Mouse (Mus musculus): ENCODE results near the gene Auts2. TPM values are rescaled to one million over a fixed set of nuclear protein-coding genes. Genes with fewer than 3 reads are reported as not detected.

The Auts2 gene
- polyA plus RNA-seq, 1 experiment from 2014 or later: 7.5 TPM

DNA sequence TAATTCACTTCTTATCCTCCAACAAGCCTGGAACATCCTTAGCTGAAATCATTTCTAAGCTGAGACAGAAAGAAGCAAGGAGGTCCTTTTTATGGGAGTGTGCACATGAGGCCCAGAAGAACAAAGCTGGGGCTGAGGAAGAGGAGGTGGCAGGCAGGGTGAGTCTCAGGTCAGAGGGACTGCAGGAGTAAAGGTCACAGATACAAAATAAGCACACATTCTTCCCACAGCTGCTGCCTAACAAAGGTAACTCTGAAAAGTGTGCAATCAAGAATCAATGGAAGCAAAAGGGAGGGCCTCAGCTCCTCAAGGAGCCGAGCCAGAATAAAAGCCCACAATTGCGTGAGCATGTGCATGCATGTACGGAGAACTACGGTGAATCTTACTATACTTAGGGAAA is 51.6 kb downstream of the Auts2 start:
- TF ChIP-seq CTCF (IDR thresholded peaks at IDR 0.05; ENCODE audit: low read depth): no peak
- WGBS: 57% methylated on average over 4 of the region's 4 CpGs
- Histone ChIP-seq H3K27me3 (ENCODE audit: insufficient read depth, low read length) (no peaks in the 10 kb centered on the region), H3K4me3 (replicated peaks; ENCODE audit: low read depth, low read length) (no peak overlapping the region), H3K9ac (ENCODE audit: low read depth, low read length) (no peak overlapping the region), H3K4me2 (ENCODE audit: low read length) (no peak overlapping the region), H3K27ac (no peak overlapping the region), H3K9me3 (replicated peaks; ENCODE audit: low read length) (no peaks in the 10 kb centered on the region), H3K4me1 (replicated peaks; ENCODE audit: insufficient read depth, low read length) (peaks cover 14% of the 10 kb centered on the region), H3K36me3 (ENCODE audit: insufficient read depth, low read length) (no peaks in the 10 kb centered on the region)
- no peak for DNase-seq (ENCODE audit: low spot score)
- no peak for ATAC-seq (replicated peaks; ENCODE audit: low FRiP score, low read depth)

DNA sequence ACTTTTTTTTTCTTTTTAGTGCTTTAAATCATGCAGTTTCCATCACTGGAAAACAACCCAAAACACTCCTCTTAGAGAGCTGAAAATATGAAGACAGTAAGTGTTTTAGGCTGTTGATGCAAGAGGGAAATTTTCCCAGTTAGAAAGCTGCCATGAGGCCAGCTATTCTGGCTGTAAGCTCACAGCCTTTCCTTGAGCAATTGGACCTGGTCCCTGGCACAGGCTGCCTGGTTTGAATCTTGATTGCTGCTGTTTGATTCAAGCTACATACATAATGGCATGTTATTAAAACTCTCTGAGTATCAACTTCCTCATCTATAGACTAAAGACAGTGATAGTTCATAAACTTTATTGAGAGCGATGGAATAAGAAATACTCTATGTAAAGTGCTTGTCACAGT is 52.8 kb downstream of the Auts2 start:
- no peak for ATAC-seq (replicated peaks; ENCODE audit: low FRiP score, low read depth)
- DNase-seq (ENCODE audit: low spot score): no peak
- TF ChIP-seq CTCF (IDR thresholded peaks at IDR 0.05; ENCODE audit: low read depth): no peak
- H3K9me3 ChIP-seq (replicated peaks; ENCODE audit: low read length): no peaks in the 10 kb centered on the region
- no peaks in the 10 kb centered on the region for H3K27me3 ChIP-seq (ENCODE audit: insufficient read depth, low read length)
- no peak overlapping the region for H3K9ac ChIP-seq (ENCODE audit: low read depth, low read length)
- H3K4me3 ChIP-seq (replicated peaks; ENCODE audit: low read depth, low read length): no peak overlapping the region
- H3K4me2 ChIP-seq (ENCODE audit: low read length): no peak overlapping the region
- H3K36me3 ChIP-seq (ENCODE audit: insufficient read depth, low read length): no peaks in the 10 kb centered on the region
- 85% methylated on average over 1 of the region's 1 CpGs for WGBS
- H3K27ac ChIP-seq: no peak overlapping the region
- peaks cover 14% of the 10 kb centered on the region for H3K4me1 ChIP-seq (replicated peaks; ENCODE audit: insufficient read depth, low read length)

DNA sequence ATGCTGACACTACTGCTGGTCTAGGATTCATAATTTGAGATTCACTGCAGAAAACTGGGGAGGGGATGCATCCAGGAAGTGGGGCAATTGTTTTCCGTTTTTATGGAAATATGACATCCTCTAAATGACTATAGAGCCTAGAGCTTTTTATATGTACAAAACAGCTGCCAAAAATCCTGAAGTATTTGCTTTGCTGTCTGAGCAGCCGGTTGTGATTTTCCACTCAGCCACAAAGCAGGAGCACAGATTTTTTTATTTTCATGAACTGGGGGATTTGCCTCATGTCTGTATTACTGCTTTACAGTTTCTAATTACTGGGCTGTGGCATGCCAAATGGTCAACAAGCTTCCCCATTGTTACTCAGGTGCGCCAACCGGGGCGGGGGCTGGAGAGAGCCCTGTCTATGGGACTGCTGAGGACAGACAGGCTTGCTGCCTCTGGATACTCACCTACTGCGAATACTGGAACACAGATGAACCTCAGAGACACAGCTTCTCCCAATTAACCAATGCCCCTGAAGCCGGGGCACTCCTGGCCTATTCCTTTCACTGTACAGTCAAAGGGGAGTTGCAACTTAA is 53.3 kb downstream of the Auts2 start:
- no peak overlapping the region for H3K27ac ChIP-seq
- no peak overlapping the region for H3K9ac ChIP-seq (ENCODE audit: low read depth, low read length)
- TF ChIP-seq CTCF (IDR thresholded peaks at IDR 0.05; ENCODE audit: low read depth): no peak
- H3K4me1 ChIP-seq (replicated peaks; ENCODE audit: insufficient read depth, low read length): peaks cover 14% of the 10 kb centered on the region
- WGBS: 65% methylated on average over 7 of the region's 7 CpGs
- H3K27me3 ChIP-seq (ENCODE audit: insufficient read depth, low read length): no peaks in the 10 kb centered on the region
- DNase-seq (ENCODE audit: low spot score) (peak; percentile 76), ATAC-seq (replicated peaks; ENCODE audit: low FRiP score, low read depth) (no peak)
- no peaks in the 10 kb centered on the region for H3K36me3 ChIP-seq (ENCODE audit: insufficient read depth, low read length)
- H3K9me3 ChIP-seq (replicated peaks; ENCODE audit: low read length): no peaks in the 10 kb centered on the region
- H3K4me3 ChIP-seq (replicated peaks; ENCODE audit: low read depth, low read length): no peak overlapping the region
- no peak overlapping the region for H3K4me2 ChIP-seq (ENCODE audit: low read length)

DNA sequence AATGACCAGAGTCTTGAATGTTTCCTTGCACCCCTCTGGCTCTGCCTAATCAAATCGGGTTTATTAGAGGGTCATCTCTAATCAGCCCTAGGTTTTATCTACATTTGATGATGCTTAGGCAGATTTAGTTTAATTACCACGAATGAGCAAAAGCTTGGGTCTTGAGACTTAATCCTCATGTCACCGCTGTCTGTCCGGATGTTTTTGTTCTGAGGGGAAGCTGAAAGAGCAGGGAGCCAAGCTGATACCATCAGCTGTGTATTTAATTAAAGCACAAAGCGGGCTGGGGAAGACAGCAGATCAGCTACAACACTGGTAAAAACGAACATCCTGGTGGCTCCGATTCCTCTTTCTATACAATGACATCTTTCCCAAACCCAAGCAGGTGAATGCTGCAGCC is 56.3 kb downstream of the Auts2 start:
- no peaks in the 10 kb centered on the region for H3K27me3 ChIP-seq (ENCODE audit: insufficient read depth, low read length)
- H3K9ac ChIP-seq (ENCODE audit: low read depth, low read length): no peak overlapping the region
- ATAC-seq (replicated peaks; ENCODE audit: low FRiP score, low read depth) (no peak), DNase-seq (ENCODE audit: low spot score) (no peak)
- no peak for TF ChIP-seq CTCF (IDR thresholded peaks at IDR 0.05; ENCODE audit: low read depth)
- no peak overlapping the region for H3K4me3 ChIP-seq (replicated peaks; ENCODE audit: low read depth, low read length)
- no peaks in the 10 kb centered on the region for H3K36me3 ChIP-seq (ENCODE audit: insufficient read depth, low read length)
- H3K4me2 ChIP-seq (ENCODE audit: low read length): no peak overlapping the region
- no peak overlapping the region for H3K27ac ChIP-seq
- peaks cover 14% of the 10 kb centered on the region for H3K4me1 ChIP-seq (replicated peaks; ENCODE audit: insufficient read depth, low read length)
- 57% methylated on average over 7 of the region's 7 CpGs for WGBS
- no peaks in the 10 kb centered on the region for H3K9me3 ChIP-seq (replicated peaks; ENCODE audit: low read length)

DNA sequence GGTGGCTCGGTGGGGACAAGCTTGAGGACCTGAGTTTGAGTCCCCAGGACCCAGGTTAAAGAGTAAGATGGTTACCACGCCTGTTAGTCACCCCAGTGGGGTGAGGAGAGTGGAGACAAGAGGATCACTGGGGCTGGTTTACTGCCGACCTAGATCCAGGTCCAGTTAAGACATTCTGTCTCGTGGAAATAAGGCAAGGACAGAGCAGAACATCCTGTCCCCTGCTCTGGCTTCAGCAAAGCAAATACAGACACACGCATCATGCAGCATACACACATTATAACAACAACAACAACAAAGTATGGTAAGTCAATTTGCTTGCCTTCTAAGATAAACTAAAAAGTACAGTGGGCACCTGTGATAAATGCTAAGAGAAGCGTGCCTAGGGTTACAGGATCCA is 57.1 kb downstream of the Auts2 start:
- TF ChIP-seq CTCF (IDR thresholded peaks at IDR 0.05; ENCODE audit: low read depth): no peak
- no peaks in the 10 kb centered on the region for H3K9me3 ChIP-seq (replicated peaks; ENCODE audit: low read length)
- DNase-seq (ENCODE audit: low spot score) (no peak), ATAC-seq (replicated peaks; ENCODE audit: low FRiP score, low read depth) (no peak)
- WGBS: 82% methylated on average over 6 of the region's 6 CpGs
- no peak overlapping the region for H3K9ac ChIP-seq (ENCODE audit: low read depth, low read length)
- H3K27me3 ChIP-seq (ENCODE audit: insufficient read depth, low read length): no peaks in the 10 kb centered on the region
- H3K27ac ChIP-seq: no peak overlapping the region
- H3K4me2 ChIP-seq (ENCODE audit: low read length): no peak overlapping the region
- H3K4me3 ChIP-seq (replicated peaks; ENCODE audit: low read depth, low read length): no peak overlapping the region
- peaks cover 14% of the 10 kb centered on the region for H3K4me1 ChIP-seq (replicated peaks; ENCODE audit: insufficient read depth, low read length)
- H3K36me3 ChIP-seq (ENCODE audit: insufficient read depth, low read length): no peaks in the 10 kb centered on the region

DNA sequence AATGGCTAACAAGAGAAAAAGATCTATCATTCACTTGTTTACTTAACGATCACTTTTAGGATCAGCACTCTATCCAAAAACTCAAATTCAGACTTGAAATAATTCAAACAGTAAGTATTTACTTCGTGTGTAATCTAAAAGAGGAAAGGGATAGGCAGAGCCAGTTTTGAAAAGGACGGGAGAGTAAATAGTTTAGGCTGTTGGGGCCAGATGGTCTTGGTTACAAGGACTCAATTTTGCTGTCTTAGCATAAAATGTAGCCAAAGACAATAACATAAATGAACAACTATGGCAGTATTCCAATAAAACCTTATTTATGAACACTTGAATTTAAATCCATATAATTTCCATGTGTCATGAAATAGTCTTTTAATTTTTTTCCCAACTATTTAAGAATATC is 57.7 kb downstream of the Auts2 start:
- Histone ChIP-seq H3K9ac (ENCODE audit: low read depth, low read length) (no peak overlapping the region), H3K4me3 (replicated peaks; ENCODE audit: low read depth, low read length) (no peak overlapping the region), H3K9me3 (replicated peaks; ENCODE audit: low read length) (no peaks in the 10 kb centered on the region), H3K27me3 (ENCODE audit: insufficient read depth, low read length) (no peaks in the 10 kb centered on the region), H3K27ac (no peak overlapping the region), H3K4me2 (ENCODE audit: low read length) (no peak overlapping the region), H3K4me1 (replicated peaks; ENCODE audit: insufficient read depth, low read length) (peaks cover 14% of the 10 kb centered on the region), H3K36me3 (ENCODE audit: insufficient read depth, low read length) (no peaks in the 10 kb centered on the region)
- ATAC-seq (replicated peaks; ENCODE audit: low FRiP score, low read depth) (no peak), DNase-seq (ENCODE audit: low spot score) (peak; percentile 76)
- no peak for TF ChIP-seq CTCF (IDR thresholded peaks at IDR 0.05; ENCODE audit: low read depth)
- WGBS: 56% methylated on average over 3 of the region's 3 CpGs

DNA sequence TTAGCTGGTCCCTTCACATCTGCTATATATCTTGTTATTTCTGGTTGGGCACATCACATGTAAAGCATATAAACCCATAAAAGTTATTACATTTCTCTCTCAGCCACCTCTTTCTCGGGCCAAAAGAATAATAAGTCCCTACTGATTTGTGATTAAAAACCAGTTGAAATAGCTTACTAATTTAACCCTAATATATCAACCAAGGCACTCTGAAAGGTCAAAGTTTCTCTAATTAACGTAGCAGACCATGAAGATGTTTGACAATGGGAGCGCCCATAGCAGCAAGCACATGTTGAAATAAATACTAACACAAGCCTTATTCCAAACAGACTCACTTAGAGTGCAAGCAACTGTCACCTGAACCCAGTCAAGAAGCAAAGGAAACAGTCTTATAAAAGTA is 61.7 kb downstream of the Auts2 start:
- H3K4me1 ChIP-seq (replicated peaks; ENCODE audit: insufficient read depth, low read length): no peaks in the 10 kb centered on the region; the same call in 1 of the 2 replicates
- H3K4me3 ChIP-seq (replicated peaks; ENCODE audit: low read depth, low read length): no peak overlapping the region
- no peaks in the 10 kb centered on the region for H3K9me3 ChIP-seq (replicated peaks; ENCODE audit: low read length)
- DNase-seq (ENCODE audit: low spot score) (peak; percentile 43), ATAC-seq (replicated peaks; ENCODE audit: low FRiP score, low read depth) (no peak)
- WGBS: 29% methylated on average over 3 of the region's 3 CpGs
- no peak for TF ChIP-seq CTCF (IDR thresholded peaks at IDR 0.05; ENCODE audit: low read depth)
- H3K27ac ChIP-seq: no peak overlapping the region
- H3K36me3 ChIP-seq (ENCODE audit: insufficient read depth, low read length): no peaks in the 10 kb centered on the region
- H3K9ac ChIP-seq (ENCODE audit: low read depth, low read length): no peak overlapping the region
- H3K27me3 ChIP-seq (ENCODE audit: insufficient read depth, low read length): no peaks in the 10 kb centered on the region
- no peak overlapping the region for H3K4me2 ChIP-seq (ENCODE audit: low read length)

All from kidney, postnatal 0 days (tissue).